In genomic region chr16:58408487-58409281, GRCm38 (mm10) we compare ENCODE assay signal across 8 mouse cellular contexts. TPM values are rescaled to one million over a fixed set of nuclear protein-coding genes. Genes with fewer than 3 reads are reported as not detected.
DNase-seq lines count a peak whose midpoint lies in the region; ATAC-seq and TF ChIP-seq lines count a peak whose summit lies in the region.

No protein-coding gene starts in this region.

- H3K27me3 ChIP-seq in intestine, postnatal 0 days (replicated peaks; ENCODE audit: control insufficient read depth, insufficient read depth, low read length): no peaks in the 10 kb centered on the region
- H3K27me3 ChIP-seq in liver, embryonic 11.5 days (replicated peaks; ENCODE audit: control insufficient read depth, insufficient read depth, low read length): peaks cover 5% of the 10 kb centered on the region; the same call in 1 of the 2 replicates
- H3K27me3 ChIP-seq in midbrain, embryonic 16.5 days (ENCODE audit: control insufficient read depth, insufficient read depth, low read depth, low read length): no peaks in the 10 kb centered on the region
- H3K27me3 ChIP-seq in stomach, embryonic 15.5 days (replicated peaks): no peaks in the 10 kb centered on the region

- H3K4me1 ChIP-seq in intestine, postnatal 0 days (replicated peaks; ENCODE audit: control insufficient read depth, insufficient read depth, low read length): no peaks in the 10 kb centered on the region
- no peaks in the 10 kb centered on the region; the same call in none of the 2 replicates for H3K4me1 ChIP-seq in liver, embryonic 11.5 days (replicated peaks; ENCODE audit: control insufficient read depth, insufficient read depth, low read length)
- H3K4me1 ChIP-seq in midbrain, embryonic 16.5 days (ENCODE audit: control insufficient read depth, insufficient read depth, low read length): peaks cover 12% of the 10 kb centered on the region
- 0 out of 2 replicates have a peak, but pooled peaks cover 3% of the 10 kb centered on the region for H3K4me1 ChIP-seq in stomach, embryonic 15.5 days

- H3K9ac ChIP-seq in intestine, postnatal 0 days (ENCODE audit: low read depth, low read length): peak overlapping the region; percentile 71
- peak overlapping the region; percentile 83 for H3K9ac ChIP-seq in liver, embryonic 11.5 days (ENCODE audit: low read depth, low read length)
- peak overlapping the region; percentile 77 for H3K9ac ChIP-seq in midbrain, embryonic 16.5 days (ENCODE audit: low read depth, low read length)
- H3K9ac ChIP-seq in stomach, embryonic 15.5 days: peak overlapping the region; percentile 87

- no peaks in the 10 kb centered on the region for H3K9me3 ChIP-seq in intestine, postnatal 0 days (ENCODE audit: control insufficient read depth)
- H3K9me3 ChIP-seq in liver, embryonic 11.5 days (ENCODE audit: control insufficient read depth, low read length): no peaks in the 10 kb centered on the region
- H3K9me3 ChIP-seq in midbrain, embryonic 16.5 days (replicated peaks; ENCODE audit: control insufficient read depth, low read length, poor library complexity, severe bottlenecking): no peaks in the 10 kb centered on the region
- no peaks in the 10 kb centered on the region for H3K9me3 ChIP-seq in stomach, embryonic 15.5 days

- peak overlapping the region; percentile 36 for H3K27ac ChIP-seq in intestine, postnatal 0 days (ENCODE audit: low read depth, low read length)
- peak overlapping the region; percentile 71 for H3K27ac ChIP-seq in liver, embryonic 11.5 days (ENCODE audit: low read depth, low read length)
- peak overlapping the region; percentile 85 for H3K27ac ChIP-seq in midbrain, embryonic 16.5 days (ENCODE audit: low read length)
- peak overlapping the region; percentile 84 for H3K27ac ChIP-seq in stomach, embryonic 15.5 days

- peak overlapping the region; percentile 96 for H3K4me2 ChIP-seq in intestine, postnatal 0 days (replicated peaks; ENCODE audit: low read depth)
- H3K4me2 ChIP-seq in liver, embryonic 11.5 days: peak overlapping the region; percentile 96
- peak overlapping the region; percentile 79 for H3K4me2 ChIP-seq in midbrain, embryonic 16.5 days (ENCODE audit: low read length)
- H3K4me2 ChIP-seq in stomach, embryonic 15.5 days: peak overlapping the region; percentile 65

- peak; percentile 34 for DNase-seq in urinary bladder, adult 2 months (ENCODE audit: low spot score)
- no peak for DNase-seq in urinary bladder, postnatal 10 days (ENCODE audit: low spot score)
- peak; percentile 46 to 54 for DNase-seq in cerebellum, postnatal 36 days
- DNase-seq in gastrocnemius, postnatal 10 days: peak; percentile 42
- peak; percentile 62 for DNase-seq in liver, embryonic 11.5 days (ENCODE audit: low spot score)

- peak overlapping the region; percentile 83 for H3K4me3 ChIP-seq in intestine, postnatal 0 days (ENCODE audit: low read depth, low read length)
- peak overlapping the region; percentile 87 for H3K4me3 ChIP-seq in liver, embryonic 11.5 days (ENCODE audit: low read depth, low read length)
- H3K4me3 ChIP-seq in midbrain, embryonic 16.5 days (ENCODE audit: low read depth, low read length): peak overlapping the region; percentile 80
- peak overlapping the region; percentile 92 for H3K4me3 ChIP-seq in stomach, embryonic 15.5 days (replicated peaks)

- 1% methylated on average over 36 of the region's 89 CpGs for WGBS in intestine, postnatal 0 days
- under 1% methylated on average over 69 of the region's 89 CpGs for WGBS in liver, embryonic 11.5 days
- under 1% methylated on average over 74 of the region's 89 CpGs for WGBS in midbrain, embryonic 16.5 days
- WGBS in stomach, embryonic 15.5 days: under 1% methylated on average over 41 of the region's 89 CpGs

- H3K36me3 ChIP-seq in intestine, postnatal 0 days (ENCODE audit: control insufficient read depth, insufficient read depth): no peaks in the 10 kb centered on the region
- H3K36me3 ChIP-seq in liver, embryonic 11.5 days (ENCODE audit: control insufficient read depth, insufficient read depth, low read length): no peaks in the 10 kb centered on the region
- H3K36me3 ChIP-seq in midbrain, embryonic 16.5 days (ENCODE audit: control insufficient read depth, insufficient read depth, low read length): no peaks in the 10 kb centered on the region
- no peaks in the 10 kb centered on the region for H3K36me3 ChIP-seq in stomach, embryonic 15.5 days

- ATAC-seq in intestine, postnatal 0 days: peak; percentile 71
- peak; percentile 56 for ATAC-seq in liver, embryonic 11.5 days (replicated peaks; ENCODE audit: low FRiP score)
- peak; percentile 81 for ATAC-seq in midbrain, embryonic 16.5 days
- peak; percentile 24 for ATAC-seq in stomach, embryonic 15.5 days (ENCODE audit: insufficient read depth, low FRiP score, low read depth)

- no peak for TF ChIP-seq CTCF in intestine, postnatal 0 days (IDR thresholded peaks at IDR 0.05; ENCODE audit: low read depth)

RNA-seq across cellular contexts. Expression of gene Dcbld2, which starts 0.4 kb away (rescaled TPM):
- polyA plus RNA-seq in urinary bladder, adult 2 months (2012; rRNA removed): 23.7 and 33.3 TPM in 2 replicates
- total RNA-seq in gastrocnemius, postnatal 10 days (2021): 10 to 100 TPM; 10.5 to 14.7 TPM
- 2.2 and 2.6 TPM in 2 replicates for polyA plus RNA-seq in intestine, postnatal 0 days (2015; fragmentation: Nextera tagmentation; extraction: Ambion mirVana)
- 9.1 and 9.4 TPM in 2 replicates for polyA plus RNA-seq in liver, embryonic 11.5 days (2014; fragmentation: Nextera tagmentation; extraction: Ambion mirVana)
- 5.5 and 5.9 TPM in 2 replicates for polyA plus RNA-seq in midbrain, embryonic 16.5 days (2015; fragmentation: Nextera tagmentation; extraction: Ambion mirVana)
- polyA plus RNA-seq in stomach, embryonic 15.5 days (2015; fragmentation: Nextera tagmentation; extraction: Ambion mirVana): 8.6 and 9.2 TPM in 2 replicates

Comparison
In these comparisons a context has a peak if more than half of its experiments do, and no peak if none do; other contexts are left out.
1. ATAC-seq: peak in every context shown above with its lines; median percentile 81 in midbrain, embryonic 16.5 days; 71 in intestine, postnatal 0 days; 56 in liver, embryonic 11.5 days; 24 in stomach, embryonic 15.5 days.